Mouse (Mus musculus) small intestine, adult 2 months (tissue): Measurements from ENCODE around the gene Pepd. TPM values are rescaled to one million over a fixed set of nuclear protein-coding genes. Genes with fewer than 3 reads are reported as not detected.
A peak's percentile ranks its signal among the peaks of the same experiment; 100 is the strongest.

Experiments
- H3K27ac ChIP-seq: fragments of 200-500 bp; 2 replicates; pipeline ENCODE4 v1.5.1; 2012; ENCODE audit warnings: low read depth, low read length, control low read depth, inconsistent platforms; ENCODE audit not compliant: insufficient read depth
- H3K27me3 ChIP-seq: fragments of 200-500 bp; 2 replicates; pipeline ENCODE4 v1.6.1; 2012; ENCODE audit warnings: mild to moderate bottlenecking, moderate library complexity, low read length, inconsistent platforms; ENCODE audit not compliant: control insufficient read depth, insufficient read depth
- H3K36me3 ChIP-seq: fragments of 200-500 bp; 2 replicates; pipeline ENCODE4 v1.6.1; 2012; ENCODE audit warnings: mild to moderate bottlenecking, low read length, control low read depth, inconsistent platforms; ENCODE audit not compliant: control insufficient read depth, insufficient read depth
- H3K4me1 ChIP-seq: fragments of 200-500 bp; 2 replicates; pipeline ENCODE4 v1.6.1; 2012; ENCODE audit warnings: low read length, inconsistent platforms, mixed read lengths; ENCODE audit not compliant: control insufficient read depth, insufficient read depth, insufficient read length
- H3K4me3 ChIP-seq: fragments of 200-500 bp; 2 replicates; pipeline ENCODE4 v1.5.1; 2012; ENCODE audit warnings: low read depth, mild to moderate bottlenecking, control low read depth, inconsistent platforms, low read length, moderate library complexity
- CTCF ChIP-seq: fragments of 200-500 bp; IDR thresholded peaks from 2 replicates; pipeline ENCODE4 v1.5.1; 2012; ENCODE audit warnings: low read depth, mild to moderate bottlenecking, control low read depth, inconsistent platforms, low read length, moderate library complexity, mixed read lengths; ENCODE audit not compliant: insufficient replicate concordance, insufficient read length; ENCODE audit errors: extremely low read depth
- POLR2A ChIP-seq: fragments of 200-500 bp; IDR thresholded peaks from 2 replicates; pipeline ENCODE4 v1.6.1; 2012; ENCODE audit warnings: low read depth, mild to moderate bottlenecking, control low read depth, inconsistent platforms, low read length, moderate library complexity
- WGBS: fragments of 180-500 bp; shearing (Covaris S2); methylation state at CpG from one replicate; pipeline ENCODE4 v1.1.7; 2018; 5-methylcytosine and 5-hydroxymethylcytosine counted together
- polyA plus RNA-seq: library from polyadenylated mRNA; depleted of rRNA; stranded (reverse); fragments of >200 nt; gene quantifications from 2 replicates; pipeline ENCODE4 v1.2.3, GENCODE M21; 2012

Pepd gene
- polyA plus RNA-seq, 1 experiment, result 1,106 TPM

- TF ChIP-seq POLR2A (no peak), CTCF (no peak)
- 47% methylated on average over 3 of the region's 3 CpGs for WGBS
- H3K4me1 ChIP-seq, result peaks cover 3% of the 10 kb centered on the region; the same call in 1 of the 2 replicates
- H3K27ac ChIP-seq, result peak overlapping the region; percentile 56; the same call in 1 of the 2 replicates
- peaks cover 12% of the 10 kb centered on the region for H3K36me3 ChIP-seq
- no peaks in the 10 kb centered on the region for H3K27me3 ChIP-seq
- peak overlapping the region; percentile 30; the same call in 1 of the 2 replicates for H3K4me3 ChIP-seq
Observed at GRCm38 (mm10) chr7:35053161-35053560, 141.0 kb downstream of the Pepd start.

- TF ChIP-seq POLR2A (no peak), CTCF (no peak)
- Histone ChIP-seq H3K4me1 (peaks cover 3% of the 10 kb centered on the region; the same call in 1 of the 2 replicates), H3K4me3 (no peak overlapping the region), H3K27ac (peak overlapping the region; percentile 4; the same call in 1 of the 2 replicates), H3K36me3 (peaks cover 9% of the 10 kb centered on the region), H3K27me3 (no peaks in the 10 kb centered on the region)
- 21% methylated on average over 1 of the region's 1 CpGs for WGBS
Observed at GRCm38 (mm10) chr7:35054286-35054685, 142.1 kb downstream of the Pepd start.

- WGBS, result 37% methylated on average over 2 of the region's 2 CpGs
- TF ChIP-seq POLR2A (no peak), CTCF (no peak)
- peak overlapping the region; percentile 86 for H3K27ac ChIP-seq
- peak overlapping the region; percentile 94 for H3K4me3 ChIP-seq
- H3K36me3 ChIP-seq, result peaks cover 6% of the 10 kb centered on the region
- no peaks in the 10 kb centered on the region for H3K27me3 ChIP-seq
- peaks cover 3% of the 10 kb centered on the region; the same call in 1 of the 2 replicates for H3K4me1 ChIP-seq
Observed at GRCm38 (mm10) chr7:35054977-35055618, 142.9 kb downstream of the Pepd start.

GRCm38 (mm10) chr7:35055619-35056435 lies 143.6 kb downstream of the Pepd start:
- peaks cover 3% of the 10 kb centered on the region; the same call in 1 of the 2 replicates for H3K4me1 ChIP-seq
- TF ChIP-seq POLR2A (no peak), CTCF (peak; percentile 6; the same call in 1 of the 2 replicates)
- H3K27ac ChIP-seq, result peak overlapping the region; percentile 86
- H3K36me3 ChIP-seq, result no peaks in the 10 kb centered on the region; the same call in 1 of the 2 replicates
- WGBS, result 1% methylated on average over 77 of the region's 77 CpGs
- H3K4me3 ChIP-seq, result peak overlapping the region; percentile 94
- H3K27me3 ChIP-seq, result no peaks in the 10 kb centered on the region

GRCm38 (mm10) chr7:35056436-35056864 lies 144.3 kb downstream of the Pepd start, which contains the start of gene Cebpg:
Gene Cebpg, minus strand, starts transcription at chr7:35056573.
- Histone ChIP-seq H3K27ac (peak within 1 kb of the TSS; percentile 86), H3K27me3 (no peaks in the 10 kb centered on the region), H3K4me3 (peak within 1 kb of the TSS; percentile 94), H3K36me3 (no peaks in the 10 kb centered on the region), H3K4me1 (peaks cover 3% of the 10 kb centered on the region; the same call in 1 of the 2 replicates)
- WGBS, result under 1% methylated on average over 48 of the region's 53 CpGs
- TF ChIP-seq POLR2A (peak; percentile 59), CTCF (no peak)

- peak overlapping the region; percentile 85 for H3K27ac ChIP-seq
- 3% methylated on average over 10 of the region's 10 CpGs for WGBS
Observed at GRCm38 (mm10) chr7:35056999-35057398, 144.8 kb downstream of the Pepd start.

GRCm38 (mm10) chr7:35057569-35057968 lies 145.4 kb downstream of the Pepd start:
- no peaks in the 10 kb centered on the region for H3K36me3 ChIP-seq
- peak overlapping the region; percentile 85; the same call in 1 of the 2 replicates for H3K27ac ChIP-seq
- H3K27me3 ChIP-seq, result no peaks in the 10 kb centered on the region
- no peak overlapping the region for H3K4me3 ChIP-seq
- 70% methylated on average over 4 of the region's 4 CpGs for WGBS
- peaks cover 3% of the 10 kb centered on the region; the same call in 1 of the 2 replicates for H3K4me1 ChIP-seq
- TF ChIP-seq CTCF (no peak), POLR2A (no peak)

More at GRCm38 (mm10) chr7:35056999-35057398, 144.8 kb downstream of the Pepd start:
- Histone ChIP-seq H3K36me3 (no peaks in the 10 kb centered on the region), H3K4me3 (peak overlapping the region; percentile 94), H3K27me3 (no peaks in the 10 kb centered on the region), H3K4me1 (peaks cover 3% of the 10 kb centered on the region; the same call in 1 of the 2 replicates)
- TF ChIP-seq POLR2A, result no peak
- no peak for TF ChIP-seq CTCF
